Mouse (Mus musculus) hindbrain, embryonic 10.5 days (tissue): ENCODE measurements around the gene Krtap10-4. TPM values are rescaled to one million over a fixed set of nuclear protein-coding genes. Genes with fewer than 3 reads are reported as not detected.

ENCODE experiments used
- DNase-seq: peaks from one replicate; pipeline ENCODE4 v3.0.0-alpha.2; 2017; ENCODE audit warnings: low spot score
- H3K27ac ChIP-seq: fragments of 300-500 bp; sonication (generic); 2 replicates; pipeline ENCODE4 v1.5.1; 2016; ENCODE audit warnings: mild to moderate bottlenecking, moderate library complexity
- H3K27me3 ChIP-seq: fragments of 300-500 bp; sonication (generic); 2 replicates; pipeline ENCODE4 v1.6.1; 2016; ENCODE audit warnings: mild to moderate bottlenecking; ENCODE audit not compliant: poor library complexity, insufficient read depth, severe bottlenecking
- H3K36me3 ChIP-seq: fragments of 300-500 bp; sonication (generic); 2 replicates; pipeline ENCODE4 v1.6.1; 2016; ENCODE audit warnings: mild to moderate bottlenecking, moderate library complexity
- H3K4me1 ChIP-seq: fragments of 300-500 bp; sonication (generic); replicated peaks from 2 replicates; pipeline ENCODE4 v1.6.1; 2016; ENCODE audit warnings: mild to moderate bottlenecking
- H3K4me3 ChIP-seq: fragments of 300-500 bp; sonication (generic); 2 replicates; pipeline ENCODE4 v1.5.1; 2016; ENCODE audit warnings: mild to moderate bottlenecking, moderate library complexity
- H3K9me3 ChIP-seq: fragments of 300-500 bp; sonication (generic); 2 replicates; pipeline ENCODE4 v1.6.1; 2016; ENCODE audit warnings: mild to moderate bottlenecking, moderate library complexity
- WGBS: fragments of 180-500 bp; shearing (Covaris S2); methylation state at CpG from one replicate; pipeline ENCODE4 v1.1.7; 2016; 5-methylcytosine and 5-hydroxymethylcytosine counted together
- polyA plus RNA-seq: library from polyadenylated mRNA; unstranded; fragments of >200 nt; fragmentation: Nextera tagmentation; extraction: Ambion mirVana; gene quantifications from 2 replicates; pipeline ENCODE4 v1.2.1, GENCODE M21; 2016

Krtap10-4 gene
- polyA plus RNA-seq = not detected in 2 replicates

DNA sequence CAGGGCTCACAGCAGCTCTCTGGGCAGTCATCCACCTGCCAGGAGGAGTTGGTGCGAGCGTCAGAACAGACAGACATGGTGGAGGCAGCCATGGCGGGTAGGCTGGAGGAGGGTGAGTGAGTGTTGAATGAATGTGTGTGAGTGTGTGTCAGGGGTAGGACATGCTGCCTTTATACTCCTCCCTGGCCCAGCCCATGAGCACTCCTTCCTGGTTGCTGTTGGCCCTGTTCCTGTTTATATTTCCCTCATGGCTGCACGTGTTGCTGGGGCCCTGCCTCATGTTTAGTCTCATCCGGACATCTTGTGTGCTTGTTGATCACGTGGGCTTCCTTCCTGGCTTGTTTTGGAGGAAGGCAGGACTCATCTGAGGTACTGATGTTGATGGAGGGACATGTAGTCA is at the start of gene Krtap10-4:
Gene Krtap10-4 (minus strand): TSS at position 145 of the 400 bp plus-strand sequence.
- H3K27me3 ChIP-seq = no peaks in the 10 kb centered on the region
- no peaks in the 10 kb centered on the region for H3K36me3 ChIP-seq
- WGBS = 67% methylated on average over 6 of the region's 6 CpGs

DNA sequence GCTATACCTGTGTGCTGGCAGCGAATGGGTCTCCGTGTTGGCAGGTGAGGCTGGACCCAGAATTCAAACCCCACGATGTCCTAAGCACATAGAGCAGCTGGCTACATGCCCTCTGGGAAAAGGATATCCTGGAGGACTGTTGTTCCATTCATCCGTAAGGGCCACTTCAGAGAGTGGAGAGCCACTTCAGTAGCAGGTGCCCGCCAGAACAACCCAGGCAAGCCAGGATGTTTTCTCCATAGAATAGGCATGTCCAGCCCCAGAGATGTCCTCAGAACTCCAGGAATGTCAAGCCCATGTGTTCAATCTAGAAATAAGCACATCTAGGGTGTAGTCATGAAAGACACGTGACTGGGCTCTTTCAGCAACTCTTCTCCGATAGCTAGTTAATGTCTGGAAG is 42.8 kb upstream of the Krtap10-4 start:
- Histone ChIP-seq H3K27me3 (no peaks in the 10 kb centered on the region), H3K27ac (no peak overlapping the region), H3K36me3 (no peaks in the 10 kb centered on the region), H3K9me3 (no peaks in the 10 kb centered on the region), H3K4me3 (no peak overlapping the region), H3K4me1 (peaks cover 8% of the 10 kb centered on the region)
- WGBS = 91% methylated on average over 7 of the region's 7 CpGs
- DNase-seq = no peak

More for the DNA sequence above, at the start of gene Krtap10-4:
- no peak within 1 kb of the TSS for H3K4me3 ChIP-seq
- DNase-seq = no peak
- H3K4me1 ChIP-seq = no peaks in the 10 kb centered on the region
- H3K27ac ChIP-seq = no peak within 1 kb of the TSS
- peaks cover 5% of the 10 kb centered on the region; the same call in 1 of the 2 replicates for H3K9me3 ChIP-seq

DNA sequence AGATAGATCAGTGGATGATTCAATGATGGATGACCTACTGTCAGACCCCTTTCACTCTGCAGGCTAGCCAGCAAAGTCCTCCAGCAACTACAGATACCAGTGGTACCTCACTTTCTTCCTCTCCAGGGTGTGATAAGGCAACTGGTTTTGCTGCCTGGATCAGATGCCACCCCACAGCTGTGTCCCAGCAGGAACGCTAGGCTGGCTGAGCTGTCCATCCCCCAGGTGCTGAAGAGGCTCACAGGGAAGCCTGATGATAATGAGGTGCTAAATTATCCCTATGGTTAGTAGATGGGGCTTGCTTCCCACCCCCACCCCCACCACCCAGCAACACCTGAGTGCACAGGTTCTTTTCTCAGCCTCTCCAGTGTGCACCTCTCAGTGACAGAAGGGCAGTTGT is 40.7 kb upstream of the Krtap10-4 start:
- H3K9me3 ChIP-seq = no peaks in the 10 kb centered on the region
- H3K27me3 ChIP-seq = no peaks in the 10 kb centered on the region
- no peak overlapping the region for H3K4me3 ChIP-seq
- peaks cover 16% of the 10 kb centered on the region for H3K4me1 ChIP-seq
- no peak for DNase-seq
- H3K36me3 ChIP-seq = no peaks in the 10 kb centered on the region
- WGBS = 33% methylated on average over 1 of the region's 1 CpGs
- no peak overlapping the region for H3K27ac ChIP-seq

DNA sequence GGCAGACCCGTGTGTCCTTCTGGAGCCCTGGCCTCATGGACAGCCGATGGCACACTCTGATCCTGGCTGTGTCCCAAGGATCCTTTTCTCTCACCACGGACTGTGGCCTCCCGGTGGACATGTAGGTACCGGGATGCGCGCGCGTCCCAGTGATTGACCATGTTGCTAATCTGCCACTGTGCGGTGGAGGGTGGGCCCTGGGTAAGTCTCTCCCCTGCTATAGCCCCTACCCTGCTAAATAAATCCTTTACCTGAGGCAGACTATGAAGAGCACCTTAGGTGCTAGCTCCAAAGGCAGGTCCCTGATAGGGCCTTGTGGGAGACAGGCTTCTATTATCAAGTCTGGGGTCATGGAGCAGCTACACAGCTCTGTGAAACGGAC is 37.9 kb upstream of the Krtap10-4 start:
- H3K27me3 ChIP-seq = no peaks in the 10 kb centered on the region
- DNase-seq = no peak
- peak overlapping the region; percentile 39 for H3K4me3 ChIP-seq
- 45% methylated on average over 11 of the region's 11 CpGs for WGBS
- 0 out of 2 replicates have a peak overlapping the region, but pooled peaks have one; percentile 4 for H3K27ac ChIP-seq
- H3K9me3 ChIP-seq = no peaks in the 10 kb centered on the region
- peaks cover 16% of the 10 kb centered on the region for H3K4me1 ChIP-seq
- H3K36me3 ChIP-seq = no peaks in the 10 kb centered on the region

DNA sequence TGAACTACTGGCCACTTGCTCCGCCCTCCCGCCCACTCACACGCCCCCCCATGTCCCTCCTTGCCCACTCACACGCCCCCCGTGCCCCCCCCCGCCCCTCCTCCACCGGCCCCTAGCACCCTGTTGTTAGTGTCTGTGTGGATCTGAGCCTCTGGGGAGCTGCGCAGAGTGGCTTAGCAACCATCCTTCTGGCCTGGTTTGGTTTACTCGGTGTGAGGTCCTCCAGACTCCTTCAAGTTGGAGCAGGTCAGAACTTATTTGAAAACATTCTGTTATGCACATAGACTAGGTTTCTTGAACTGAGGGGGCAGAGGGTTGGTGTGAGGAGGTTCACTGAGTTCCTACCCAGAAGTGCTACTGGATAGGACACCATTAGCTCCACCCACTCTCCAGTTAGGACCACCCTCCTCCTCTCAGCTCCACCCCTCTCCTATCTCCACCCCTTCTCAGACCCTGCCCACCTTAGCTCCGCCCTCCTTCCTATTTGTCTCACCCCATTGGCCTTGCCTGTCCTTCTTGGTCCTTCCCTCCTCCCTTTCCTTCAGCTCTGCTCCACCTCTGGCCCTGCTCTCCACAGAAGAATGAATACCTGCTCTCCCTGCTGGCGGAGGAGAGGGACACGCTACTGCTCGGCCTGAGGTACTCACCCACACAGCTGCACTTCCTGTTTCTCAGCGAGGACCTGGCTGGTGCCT is 37.3 kb upstream of the Krtap10-4 start:
- Histone ChIP-seq H3K36me3 (no peaks in the 10 kb centered on the region), H3K4me3 (peak overlapping the region; percentile 39), H3K9me3 (no peaks in the 10 kb centered on the region), H3K27ac (0 out of 2 replicates have a peak overlapping the region, but pooled peaks have one; percentile 4), H3K4me1 (peaks cover 16% of the 10 kb centered on the region), H3K27me3 (no peaks in the 10 kb centered on the region)
- 44% methylated on average over 14 of the region's 14 CpGs for WGBS
- DNase-seq = peak; percentile 63

DNA sequence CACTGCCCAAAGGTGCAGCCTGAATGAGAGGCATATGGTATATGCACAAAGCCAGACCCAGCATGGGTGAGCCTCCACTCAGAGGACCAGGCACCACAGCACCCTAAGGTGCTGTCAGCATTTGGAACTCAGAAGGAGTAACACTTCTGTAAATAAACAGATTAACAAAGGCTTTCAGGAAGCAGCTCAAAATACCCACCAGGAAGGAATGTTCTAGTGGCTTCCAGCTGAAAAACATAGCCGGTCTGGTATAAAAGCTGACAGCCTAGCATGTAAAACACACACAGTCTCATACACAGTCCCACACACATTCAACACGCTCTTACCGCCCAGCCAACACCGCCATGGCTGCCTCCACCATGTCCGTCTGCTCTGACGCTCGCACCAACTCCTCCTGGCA is 34.8 kb upstream of the Krtap10-4 start, which contains the start of gene Gm3285:
Gene Gm3285 (plus strand): TSS at position 301 of the 400 bp plus-strand sequence.
- Histone ChIP-seq H3K4me3 (no peak within 1 kb of the TSS), H3K9me3 (no peaks in the 10 kb centered on the region), H3K4me1 (peaks cover 16% of the 10 kb centered on the region), H3K27me3 (no peaks in the 10 kb centered on the region), H3K27ac (no peak within 1 kb of the TSS), H3K36me3 (no peaks in the 10 kb centered on the region)
- no peak for DNase-seq
- 53% methylated on average over 7 of the region's 7 CpGs for WGBS

DNA sequence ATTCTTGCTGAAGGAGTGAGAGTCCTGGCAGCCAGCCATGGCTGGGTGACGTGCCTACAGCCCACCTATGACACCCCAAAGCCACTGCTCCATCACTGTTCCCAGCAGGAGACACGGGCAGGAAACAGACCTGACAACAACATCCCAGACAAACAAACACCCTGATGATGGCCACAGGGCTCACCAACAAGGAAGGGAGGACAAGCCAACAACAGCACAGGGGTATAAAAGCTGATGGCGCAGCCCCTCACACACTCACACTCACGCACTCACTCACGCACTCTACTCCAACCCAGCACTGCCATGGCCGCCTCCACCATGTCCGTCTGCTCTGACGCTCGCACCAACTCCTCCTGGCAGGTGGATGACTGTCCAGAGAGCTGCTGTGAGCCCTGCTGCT is 25.7 kb upstream of the Krtap10-4 start, which contains the start of gene Gm10318:
Gene Gm10318 (plus strand): TSS at position 301 of the 400 bp plus-strand sequence.
- WGBS = 61% methylated on average over 9 of the region's 9 CpGs
- 0 out of 2 replicates have a peak within 1 kb of the TSS, but pooled peaks have one; percentile 35 for H3K27ac ChIP-seq
- no peak for DNase-seq
- H3K9me3 ChIP-seq = no peaks in the 10 kb centered on the region
- peaks cover 9% of the 10 kb centered on the region; the same call in 1 of the 2 replicates for H3K4me1 ChIP-seq
- H3K4me3 ChIP-seq = no peak within 1 kb of the TSS
- H3K27me3 ChIP-seq = no peaks in the 10 kb centered on the region
- H3K36me3 ChIP-seq = no peaks in the 10 kb centered on the region

DNA sequence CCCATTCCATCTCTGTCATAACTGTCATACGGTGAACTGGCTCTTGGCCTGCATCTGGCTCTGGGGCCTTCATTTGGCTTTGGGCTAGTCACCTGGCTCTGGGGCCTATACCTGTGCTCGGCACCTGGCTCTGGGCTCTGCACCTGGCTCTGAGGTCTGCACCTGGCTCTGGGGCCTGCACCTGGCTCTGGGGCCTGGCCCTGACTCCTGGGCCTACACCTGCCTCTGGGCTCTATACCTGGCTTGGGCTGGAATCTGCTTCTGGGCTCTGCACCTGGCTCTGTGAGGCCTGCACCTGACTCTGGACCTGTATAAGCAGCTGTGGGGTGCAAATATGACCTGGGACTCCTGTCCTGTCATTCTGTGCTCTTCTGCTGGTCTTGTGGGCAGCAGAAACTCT is 20.6 kb upstream of the Krtap10-4 start:
- H3K27me3 ChIP-seq = no peaks in the 10 kb centered on the region
- peaks cover 22% of the 10 kb centered on the region for H3K9me3 ChIP-seq
- H3K36me3 ChIP-seq = no peaks in the 10 kb centered on the region
- no peak for DNase-seq
- H3K27ac ChIP-seq = no peak overlapping the region
- H3K4me1 ChIP-seq = peaks cover 7% of the 10 kb centered on the region; the same call in 1 of the 2 replicates
- no peak overlapping the region for H3K4me3 ChIP-seq
- 84% methylated on average over 2 of the region's 2 CpGs for WGBS

DNA sequence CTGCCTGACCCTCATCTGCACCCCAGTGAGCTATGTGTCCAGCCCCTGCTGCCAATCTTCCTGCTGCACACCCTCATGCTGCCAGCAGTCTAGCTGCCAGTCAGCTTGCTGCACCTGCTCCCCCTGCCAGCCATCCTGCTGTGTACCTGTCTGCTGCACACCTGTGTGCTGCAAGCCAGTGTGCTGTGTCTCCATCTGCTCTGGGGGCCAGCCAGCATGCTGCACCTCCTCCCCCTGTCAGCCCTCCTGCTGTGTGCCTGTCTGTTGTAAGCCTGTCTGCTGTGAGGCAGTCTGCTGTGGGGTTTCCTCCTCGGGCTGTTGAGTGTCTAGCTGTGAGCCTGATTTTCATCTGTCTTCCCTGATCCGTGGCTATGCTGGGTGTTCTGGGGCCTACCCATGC is 20.1 kb upstream of the Krtap10-4 start:
- Histone ChIP-seq H3K36me3 (no peaks in the 10 kb centered on the region), H3K27me3 (no peaks in the 10 kb centered on the region), H3K4me3 (no peak overlapping the region), H3K27ac (no peak overlapping the region), H3K4me1 (0 out of 2 replicates have a peak, but pooled peaks cover 7% of the 10 kb centered on the region), H3K9me3 (peaks cover 23% of the 10 kb centered on the region)
- 12% methylated on average over 2 of the region's 2 CpGs for WGBS
- DNase-seq = no peak

DNA sequence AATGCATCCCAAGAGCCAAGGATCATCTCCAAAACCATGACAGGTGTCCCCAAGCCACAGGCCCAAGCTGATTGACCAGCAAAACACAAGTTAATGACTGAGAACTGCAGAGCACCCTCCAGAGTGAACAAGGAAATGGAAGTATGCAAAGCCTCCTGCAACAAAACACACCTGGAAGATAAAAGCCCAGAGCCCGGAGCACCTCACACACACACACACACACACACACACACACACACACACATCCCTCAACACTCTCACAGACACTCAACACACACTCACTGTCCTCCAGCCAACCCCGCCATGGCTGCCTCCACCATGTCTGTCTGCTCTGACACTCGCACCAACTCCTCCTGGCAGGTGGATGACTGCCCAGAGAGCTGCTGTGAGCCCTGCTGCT is 19.6 kb upstream of the Krtap10-4 start, which contains the start of gene Gm36176:
Gene Gm36176 (plus strand): TSS at position 301 of the 400 bp plus-strand sequence.
- no peak within 1 kb of the TSS for H3K4me3 ChIP-seq
- H3K9me3 ChIP-seq = peaks cover 23% of the 10 kb centered on the region
- H3K27me3 ChIP-seq = no peaks in the 10 kb centered on the region
- no peak for DNase-seq
- no peak within 1 kb of the TSS for H3K27ac ChIP-seq
- 68% methylated on average over 3 of the region's 3 CpGs for WGBS
- 0 out of 2 replicates have a peak, but pooled peaks cover 7% of the 10 kb centered on the region for H3K4me1 ChIP-seq
- H3K36me3 ChIP-seq = no peaks in the 10 kb centered on the region

DNA sequence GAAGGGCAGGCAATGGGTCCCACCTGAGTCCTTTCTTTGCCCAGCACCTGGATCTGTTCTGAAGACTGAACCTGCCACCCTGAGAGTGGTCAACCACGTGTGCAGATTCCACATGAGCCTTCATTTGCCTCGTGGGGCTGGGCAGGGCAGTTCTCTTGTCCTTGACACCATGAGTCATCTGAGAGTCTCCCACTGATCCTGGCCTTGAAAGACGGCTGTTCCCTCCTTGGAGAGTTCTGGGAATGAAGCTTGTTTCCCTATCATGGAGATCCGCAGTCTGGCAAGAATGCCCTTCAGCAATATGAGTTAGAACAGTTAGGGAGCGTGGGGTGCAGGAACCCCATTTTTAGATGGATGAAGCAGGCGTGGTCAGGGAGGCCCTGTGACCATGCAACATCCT is 12.1 kb upstream of the Krtap10-4 start:
- Histone ChIP-seq H3K27ac (no peak overlapping the region), H3K9me3 (peaks cover 15% of the 10 kb centered on the region), H3K4me1 (peaks cover 6% of the 10 kb centered on the region; the same call in 1 of the 2 replicates), H3K36me3 (no peaks in the 10 kb centered on the region), H3K27me3 (no peaks in the 10 kb centered on the region), H3K4me3 (no peak overlapping the region)
- WGBS = 80% methylated on average over 6 of the region's 6 CpGs
- DNase-seq = no peak

DNA sequence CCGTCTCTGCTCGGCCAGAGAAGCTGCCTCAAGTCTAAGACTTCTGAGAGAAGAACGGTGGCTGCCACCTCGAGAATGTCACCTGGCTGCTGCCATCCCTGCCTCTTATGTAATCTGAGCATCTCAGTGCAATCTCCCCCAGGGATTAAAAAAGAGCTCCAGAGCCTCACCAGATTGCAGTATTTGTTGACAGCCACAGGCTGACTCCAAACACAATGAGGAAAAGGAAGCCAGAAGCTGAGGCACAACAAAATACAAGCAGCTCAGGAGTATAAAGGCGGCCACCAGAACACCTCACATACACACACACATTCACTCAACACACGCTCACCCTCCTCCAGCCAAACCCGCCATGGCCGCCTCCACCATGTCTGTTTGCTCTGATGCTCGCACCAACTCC is 8.8 kb upstream of the Krtap10-4 start, which contains the start of gene Krtap10-10:
Gene Krtap10-10 (plus strand): TSS at position 301 of the 400 bp plus-strand sequence.
- Histone ChIP-seq H3K36me3 (no peaks in the 10 kb centered on the region), H3K27ac (no peak within 1 kb of the TSS), H3K9me3 (no peaks in the 10 kb centered on the region), H3K27me3 (no peaks in the 10 kb centered on the region), H3K4me1 (peaks cover 6% of the 10 kb centered on the region; the same call in 1 of the 2 replicates), H3K4me3 (no peak within 1 kb of the TSS)
- WGBS = 73% methylated on average over 9 of the region's 9 CpGs
- no peak for DNase-seq

DNA sequence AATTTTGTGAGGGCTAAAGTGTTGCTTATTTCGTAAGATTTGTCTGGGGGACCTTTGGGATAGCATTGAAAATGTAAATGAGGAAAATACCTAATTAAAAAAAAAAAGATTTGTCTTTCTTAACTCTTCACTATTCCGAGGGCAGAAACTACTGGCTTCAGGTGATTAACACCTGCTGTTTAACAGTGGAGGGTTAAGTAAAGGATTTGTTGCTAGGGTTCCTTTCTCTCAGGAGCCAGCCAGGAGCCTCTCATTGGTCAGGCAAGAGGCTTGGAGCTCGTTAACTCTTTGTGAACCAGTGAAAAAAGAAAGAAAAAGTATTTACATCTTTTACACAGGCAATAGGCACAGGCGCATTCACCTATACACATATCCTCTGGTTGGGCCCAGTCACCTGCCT is 7.7 kb downstream of the Krtap10-4 start:
- Histone ChIP-seq H3K36me3 (no peaks in the 10 kb centered on the region), H3K4me3 (no peak overlapping the region), H3K9me3 (peaks cover 5% of the 10 kb centered on the region; the same call in 1 of the 2 replicates), H3K4me1 (peaks cover 7% of the 10 kb centered on the region; the same call in 1 of the 2 replicates), H3K27ac (no peak overlapping the region), H3K27me3 (no peaks in the 10 kb centered on the region)
- no peak for DNase-seq
- 40% methylated on average over 4 of the region's 4 CpGs for WGBS
